Mouse (Mus musculus): Measurements from ENCODE around the gene E2f3. TPM values are rescaled to one million over a fixed set of nuclear protein-coding genes. Genes with fewer than 3 reads are reported as not detected.
A peak's percentile ranks its signal among the peaks of the same experiment; 100 is the strongest.

The E2f3 gene
- total and polyA plus RNA-seq, 2 experiments: 1.7 to 1.9 TPM

GRCm38 (mm10) chr13:29984286-29985100 is 1.4 kb downstream of the E2f3 start:
- H3K79me2 ChIP-seq (ENCODE audit: control insufficient read depth, insufficient read depth, low read length): peaks cover 3% of the 10 kb centered on the region; the same call in 1 of the 2 replicates
- H3K27me3 ChIP-seq (ENCODE audit: control insufficient read depth, insufficient read depth, low read length): no peaks in the 10 kb centered on the region
- TF ChIP-seq CTCF (IDR thresholded peaks at IDR 0.05; ENCODE audit: low read depth, low read length) (no peak), POLR2A (IDR thresholded peaks at IDR 0.05; ENCODE audit: extremely low read depth, insufficient read depth, low read length) (no peak)
- H3K9ac ChIP-seq (ENCODE audit: low read depth, low read length): peak overlapping the region; percentile 96
- peaks cover 2% of the 10 kb centered on the region for H3K4me1 ChIP-seq (ENCODE audit: control insufficient read depth, insufficient read depth, low read length)
- H3K27ac ChIP-seq (replicated peaks; ENCODE audit: insufficient read depth, low read depth, low read length): peak overlapping the region; percentile 65
- DNase-seq (ENCODE audit: extremely low read depth, low read depth, low spot score): peak; percentile 58
- WGBS: under 1% methylated on average over 29 of the region's 69 CpGs
- peak overlapping the region; percentile 99 for H3K4me3 ChIP-seq (ENCODE audit: insufficient read depth, low read depth, low read length)
- H3K36me3 ChIP-seq (ENCODE audit: control insufficient read depth, insufficient read depth, low read length): no peaks in the 10 kb centered on the region

- Histone ChIP-seq H3K27me3 (ENCODE audit: control insufficient read depth, insufficient read depth, low read length) (no peaks in the 10 kb centered on the region), H3K27ac (replicated peaks; ENCODE audit: insufficient read depth, low read depth, low read length) (0 out of 2 replicates have a peak overlapping the region, but pooled peaks have one; percentile 21), H3K36me3 (ENCODE audit: control insufficient read depth, insufficient read depth, low read length) (no peaks in the 10 kb centered on the region), H3K4me1 (ENCODE audit: control insufficient read depth, insufficient read depth, low read length) (peaks cover 5% of the 10 kb centered on the region), H3K79me2 (ENCODE audit: control insufficient read depth, insufficient read depth, low read length) (peaks cover 3% of the 10 kb centered on the region; the same call in 1 of the 2 replicates), H3K9ac (ENCODE audit: low read depth, low read length) (peak overlapping the region; percentile 96), H3K4me3 (ENCODE audit: insufficient read depth, low read depth, low read length) (peak overlapping the region; percentile 99)
- TF ChIP-seq CTCF (IDR thresholded peaks at IDR 0.05; ENCODE audit: low read depth, low read length): no peak
- TF ChIP-seq POLR2A (IDR thresholded peaks at IDR 0.05; ENCODE audit: extremely low read depth, insufficient read depth, low read length): no peak
- no peak for DNase-seq (ENCODE audit: extremely low read depth, low read depth, low spot score)
- WGBS: 1% methylated on average over 35 of the region's 35 CpGs
Measured at GRCm38 (mm10) chr13:29983523-29984191, 2.2 kb downstream of the E2f3 start.

GRCm38 (mm10) chr13:29983037-29983436 is 2.8 kb downstream of the E2f3 start:
- Histone ChIP-seq H3K79me2 (ENCODE audit: control insufficient read depth, insufficient read depth, low read length) (peaks cover 3% of the 10 kb centered on the region; the same call in 1 of the 2 replicates), H3K4me3 (ENCODE audit: insufficient read depth, low read depth, low read length) (peak overlapping the region; percentile 99; the same call in 1 of the 2 replicates), H3K27ac (replicated peaks; ENCODE audit: insufficient read depth, low read depth, low read length) (no peak overlapping the region), H3K27me3 (ENCODE audit: control insufficient read depth, insufficient read depth, low read length) (no peaks in the 10 kb centered on the region), H3K9ac (ENCODE audit: low read depth, low read length) (no peak overlapping the region), H3K4me1 (ENCODE audit: control insufficient read depth, insufficient read depth, low read length) (peaks cover 5% of the 10 kb centered on the region), H3K36me3 (ENCODE audit: control insufficient read depth, insufficient read depth, low read length) (no peaks in the 10 kb centered on the region)
- TF ChIP-seq POLR2A (IDR thresholded peaks at IDR 0.05; ENCODE audit: extremely low read depth, insufficient read depth, low read length) (no peak), CTCF (IDR thresholded peaks at IDR 0.05; ENCODE audit: low read depth, low read length) (no peak)
- DNase-seq (ENCODE audit: extremely low read depth, low read depth, low spot score): no peak
- WGBS: 43% methylated on average over 6 of the region's 6 CpGs

GRCm38 (mm10) chr13:29982400-29982799 is 3.5 kb downstream of the E2f3 start:
- no peak overlapping the region for H3K4me3 ChIP-seq (ENCODE audit: insufficient read depth, low read depth, low read length)
- TF ChIP-seq CTCF (IDR thresholded peaks at IDR 0.05; ENCODE audit: low read depth, low read length): no peak
- TF ChIP-seq POLR2A (IDR thresholded peaks at IDR 0.05; ENCODE audit: extremely low read depth, insufficient read depth, low read length): no peak

GRCm38 (mm10) chr13:29979140-29979564 is 6.7 kb downstream of the E2f3 start:
- Histone ChIP-seq H3K4me1 (ENCODE audit: control insufficient read depth, insufficient read depth, low read length) (peaks cover 5% of the 10 kb centered on the region), H3K4me3 (ENCODE audit: insufficient read depth, low read depth, low read length) (no peak overlapping the region), H3K79me2 (ENCODE audit: control insufficient read depth, insufficient read depth, low read length) (peaks cover 10% of the 10 kb centered on the region; the same call in 1 of the 2 replicates), H3K36me3 (ENCODE audit: control insufficient read depth, insufficient read depth, low read length) (no peaks in the 10 kb centered on the region), H3K27me3 (ENCODE audit: control insufficient read depth, insufficient read depth, low read length) (no peaks in the 10 kb centered on the region), H3K27ac (replicated peaks; ENCODE audit: insufficient read depth, low read depth, low read length) (no peak overlapping the region), H3K9ac (ENCODE audit: low read depth, low read length) (no peak overlapping the region)
- TF ChIP-seq CTCF (IDR thresholded peaks at IDR 0.05; ENCODE audit: low read depth, low read length): no peak
- no peak for TF ChIP-seq POLR2A (IDR thresholded peaks at IDR 0.05; ENCODE audit: extremely low read depth, insufficient read depth, low read length)
- no peak for DNase-seq (ENCODE audit: extremely low read depth, low read depth, low spot score)
- WGBS: 76% methylated on average over 7 of the region's 7 CpGs

More at GRCm38 (mm10) chr13:29982400-29982799, 3.5 kb downstream of the E2f3 start:
- no peak for DNase-seq (ENCODE audit: extremely low read depth, low read depth, low spot score)
- WGBS: 77% methylated on average over 3 of the region's 3 CpGs
- Histone ChIP-seq H3K36me3 (ENCODE audit: control insufficient read depth, insufficient read depth, low read length) (no peaks in the 10 kb centered on the region), H3K27ac (replicated peaks; ENCODE audit: insufficient read depth, low read depth, low read length) (no peak overlapping the region), H3K27me3 (ENCODE audit: control insufficient read depth, insufficient read depth, low read length) (no peaks in the 10 kb centered on the region), H3K79me2 (ENCODE audit: control insufficient read depth, insufficient read depth, low read length) (peaks cover 3% of the 10 kb centered on the region; the same call in 1 of the 2 replicates), H3K4me1 (ENCODE audit: control insufficient read depth, insufficient read depth, low read length) (peaks cover 5% of the 10 kb centered on the region), H3K9ac (ENCODE audit: low read depth, low read length) (no peak overlapping the region)
